Mouse (Mus musculus): ENCODE measurements around the gene Hpn.

DNA sequence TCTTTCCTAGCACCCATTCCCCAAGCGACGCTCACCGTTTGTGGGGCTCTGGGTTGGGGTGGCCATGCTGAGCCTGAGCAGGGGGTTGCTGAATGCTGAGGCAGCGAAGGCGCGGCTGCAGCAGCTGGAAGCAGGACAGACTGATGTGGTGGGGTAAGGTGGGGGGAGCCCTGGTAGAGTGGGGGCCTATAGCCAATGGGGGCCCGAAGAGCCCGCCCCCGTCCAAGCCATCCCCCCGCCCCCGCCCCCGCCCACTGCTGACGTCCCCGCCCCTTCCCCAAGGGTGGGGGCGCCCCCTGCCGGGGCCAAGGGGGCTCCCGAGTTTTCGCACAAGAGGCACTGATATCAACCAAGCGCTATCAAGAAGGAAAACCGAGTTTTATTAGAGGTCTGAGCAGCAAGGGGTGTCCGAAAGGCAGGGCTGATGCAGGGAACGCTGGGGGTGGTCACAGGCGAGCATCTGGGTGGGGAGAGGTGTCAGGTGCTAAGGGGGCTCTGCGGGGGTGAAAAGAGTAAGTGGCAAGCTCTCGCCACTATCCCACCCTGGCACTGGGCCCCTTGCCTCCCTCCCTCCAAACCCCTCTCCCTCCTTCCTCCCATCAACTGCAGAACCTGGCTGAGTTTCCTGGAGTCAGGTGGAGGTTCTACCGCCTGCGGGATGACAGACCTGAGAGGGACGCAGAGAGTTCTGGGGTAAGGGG lies 63.6 kb downstream of the Hpn start, which contains the start of gene Fxyd7:
- TF ChIP-seq CTCF (IDR thresholded peaks at IDR 0.05; ENCODE audit: borderline replicate concordance, insufficient read depth, low read length): no peak
- no peak for TF ChIP-seq POLR2A (IDR thresholded peaks at IDR 0.05; ENCODE audit: low read depth, low read length)
